Mouse (Mus musculus) bone marrow, adult 2 months (tissue): ENCODE measurements around the gene Acyp1. TPM values are rescaled to one million over a fixed set of nuclear protein-coding genes. Genes with fewer than 3 reads are reported as not detected.

Experiments
- H3K27ac ChIP-seq: fragments of 200-500 bp; 2 replicates; pipeline ENCODE4 v1.5.1; 2012; ENCODE audit warnings: low read depth, mild to moderate bottlenecking, control low read depth, inconsistent platforms, low read length; ENCODE audit not compliant: control insufficient read depth, poor library complexity, insufficient read depth
- H3K4me1 ChIP-seq: fragments of 200-500 bp; 2 replicates; pipeline ENCODE4 v1.6.1; 2011; ENCODE audit warnings: low read length; ENCODE audit not compliant: control insufficient read depth, insufficient read depth
- H3K4me3 ChIP-seq: fragments of 200-500 bp; replicated peaks from 2 replicates; pipeline ENCODE3; 2011; ENCODE audit warnings: mild to moderate bottlenecking, low read depth, low read length, control low read depth; ENCODE audit not compliant: control insufficient read depth
- CTCF ChIP-seq: fragments of 200-500 bp; IDR thresholded peaks from 2 replicates; pipeline ENCODE4 v1.5.1; 2011; ENCODE audit warnings: low read length, control low read depth; ENCODE audit not compliant: control insufficient read depth, insufficient read depth
- POLR2A ChIP-seq: fragments of 200-500 bp; IDR thresholded peaks from 2 replicates; pipeline ENCODE4 v1.6.1; 2011; ENCODE audit warnings: low read depth, mild to moderate bottlenecking, control low read depth, low read length, borderline replicate concordance; ENCODE audit not compliant: control insufficient read depth
- WGBS: fragments of 180-500 bp; shearing (Covaris S2); methylation state at CpG from one replicate; pipeline ENCODE4 v1.1.7; 2018; 5-methylcytosine and 5-hydroxymethylcytosine counted together
- polyA plus RNA-seq: library from polyadenylated mRNA; stranded (reverse); fragments of >200 nt; gene quantifications from 2 replicates; pipeline ENCODE4 v1.2.4, GENCODE M21; 2011; ENCODE audit warnings: low replicate concordance; ENCODE audit not compliant: missing spikeins, insufficient read depth, insufficient read length

The Acyp1 gene
- polyA plus RNA-seq, 1 experiment = 8.1 TPM

GRCm38 (mm10) chr12:85280105-85280844 lies 8.0 kb downstream of the Acyp1 start:
- no peaks in the 10 kb centered on the region; the same call in 1 of the 2 replicates for H3K4me1 ChIP-seq
- peak overlapping the region; percentile 73 for H3K4me3 ChIP-seq
- under 1% methylated on average over 31 of the region's 31 CpGs for WGBS
- TF ChIP-seq POLR2A = peak; percentile 75; the same call in 1 of the 2 replicates
- TF ChIP-seq CTCF = no peak
- peak overlapping the region; percentile 71 for H3K27ac ChIP-seq

- H3K27ac ChIP-seq = peak overlapping the region; percentile 71
- no peak for TF ChIP-seq CTCF
- no peak for TF ChIP-seq POLR2A
- H3K4me1 ChIP-seq = no peaks in the 10 kb centered on the region; the same call in 1 of the 2 replicates
- WGBS = 2% methylated on average over 10 of the region's 10 CpGs
- peak overlapping the region; percentile 73 for H3K4me3 ChIP-seq
These were observed 8.7 kb downstream of the Acyp1 start for GRCm38 (mm10) chr12:85279396-85280080.

- no peaks in the 10 kb centered on the region; the same call in 1 of the 2 replicates for H3K4me1 ChIP-seq
- no peak overlapping the region for H3K27ac ChIP-seq
- WGBS = 69% methylated on average over 10 of the region's 10 CpGs
- H3K4me3 ChIP-seq = no peak overlapping the region
- no peak for TF ChIP-seq POLR2A
- peak; percentile 17; the same call in 1 of the 2 replicates for TF ChIP-seq CTCF
These were observed 9.3 kb downstream of the Acyp1 start for GRCm38 (mm10) chr12:85278919-85279318.

GRCm38 (mm10) chr12:85276273-85276672 lies 12.0 kb downstream of the Acyp1 start:
- no peak overlapping the region for H3K4me3 ChIP-seq
- H3K27ac ChIP-seq = no peak overlapping the region
- WGBS = 84% methylated on average over 5 of the region's 5 CpGs
- no peak for TF ChIP-seq CTCF
- no peaks in the 10 kb centered on the region; the same call in 1 of the 2 replicates for H3K4me1 ChIP-seq

GRCm38 (mm10) chr12:85273508-85273907 lies 14.7 kb downstream of the Acyp1 start:
- WGBS = 78% methylated on average over 10 of the region's 10 CpGs
- Histone ChIP-seq H3K4me3 (no peak overlapping the region), H3K4me1 (no peaks in the 10 kb centered on the region), H3K27ac (no peak overlapping the region)
- no peak for TF ChIP-seq POLR2A
- no peak for TF ChIP-seq CTCF

GRCm38 (mm10) chr12:85271843-85272206 lies 16.4 kb downstream of the Acyp1 start:
- Histone ChIP-seq H3K4me1 (no peaks in the 10 kb centered on the region), H3K4me3 (no peak overlapping the region), H3K27ac (no peak overlapping the region)
- WGBS = 71% methylated on average over 4 of the region's 4 CpGs
- TF ChIP-seq CTCF = no peak
- no peak for TF ChIP-seq POLR2A

- Histone ChIP-seq H3K4me3 (no peak overlapping the region), H3K27ac (no peak overlapping the region), H3K4me1 (no peaks in the 10 kb centered on the region)
- TF ChIP-seq CTCF (no peak), POLR2A (no peak)
- 55% methylated on average over 7 of the region's 7 CpGs for WGBS
These were observed 17.0 kb downstream of the Acyp1 start for GRCm38 (mm10) chr12:85271132-85271842.

GRCm38 (mm10) chr12:85270319-85270718 lies 17.9 kb downstream of the Acyp1 start, which contains the start of gene Mlh3:
Gene Mlh3, minus strand, starts transcription at chr12:85270599.
- H3K4me3 ChIP-seq = peak within 1 kb of the TSS; percentile 88
- 1% methylated on average over 35 of the region's 35 CpGs for WGBS
- peak within 1 kb of the TSS; percentile 35; the same call in 1 of the 2 replicates for H3K27ac ChIP-seq
- H3K4me1 ChIP-seq = no peaks in the 10 kb centered on the region
- TF ChIP-seq POLR2A = peak; percentile 62; the same call in 1 of the 2 replicates
- peak; percentile 32; the same call in 1 of the 2 replicates for TF ChIP-seq CTCF
